Mouse (Mus musculus) T-cell, adult 2 months (primary cell): ENCODE measurements around the gene Rab4b.
A peak's percentile ranks its signal among the peaks of the same experiment; 100 is the strongest.

Experiments used
- DNase-seq: peaks from one replicate; pipeline ENCODE4 v3.0.0; 2022; ENCODE audit warnings: low spot score

Rab4b gene

DNA sequence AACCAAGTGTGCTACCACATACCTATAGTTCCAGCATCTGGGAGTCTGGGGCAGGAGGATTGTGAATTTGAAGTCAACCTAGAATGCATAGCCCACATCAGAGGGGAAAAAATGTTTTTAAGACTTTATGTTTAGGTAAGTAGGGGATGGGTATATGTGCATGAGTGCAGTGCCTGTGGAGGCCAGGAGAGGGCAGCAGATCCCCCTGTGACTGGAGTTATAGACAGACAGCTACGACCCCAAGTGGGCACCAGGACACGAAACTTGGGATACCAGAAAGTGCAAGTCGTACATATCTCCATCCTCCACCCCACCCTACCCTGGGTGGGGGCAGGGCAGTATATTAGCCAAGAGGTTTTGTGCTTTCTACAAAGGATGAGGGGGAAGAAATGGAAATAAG, 6.3 kb upstream of the Rab4b start:
- DNase-seq: peak; percentile 43

DNA sequence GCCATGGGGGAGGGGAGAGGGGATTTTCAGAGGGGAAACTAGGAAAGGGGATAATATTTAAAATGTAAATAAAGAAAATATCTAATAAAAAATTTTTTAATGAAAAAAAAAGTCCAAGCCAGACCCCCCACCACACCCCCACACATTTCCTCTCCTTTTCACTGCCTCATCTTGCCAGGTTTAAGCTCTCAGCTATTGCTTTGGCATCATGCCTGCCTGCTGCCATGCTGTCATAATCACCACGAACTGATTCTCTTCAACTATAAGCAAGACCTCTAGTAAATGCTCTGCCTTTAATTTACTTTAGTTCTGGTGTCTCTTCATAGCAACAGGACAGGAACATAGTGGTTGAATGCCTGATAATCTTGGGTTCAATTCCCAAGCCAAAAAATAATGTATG, 3.8 kb upstream of the Rab4b start:
- no peak for DNase-seq

DNA sequence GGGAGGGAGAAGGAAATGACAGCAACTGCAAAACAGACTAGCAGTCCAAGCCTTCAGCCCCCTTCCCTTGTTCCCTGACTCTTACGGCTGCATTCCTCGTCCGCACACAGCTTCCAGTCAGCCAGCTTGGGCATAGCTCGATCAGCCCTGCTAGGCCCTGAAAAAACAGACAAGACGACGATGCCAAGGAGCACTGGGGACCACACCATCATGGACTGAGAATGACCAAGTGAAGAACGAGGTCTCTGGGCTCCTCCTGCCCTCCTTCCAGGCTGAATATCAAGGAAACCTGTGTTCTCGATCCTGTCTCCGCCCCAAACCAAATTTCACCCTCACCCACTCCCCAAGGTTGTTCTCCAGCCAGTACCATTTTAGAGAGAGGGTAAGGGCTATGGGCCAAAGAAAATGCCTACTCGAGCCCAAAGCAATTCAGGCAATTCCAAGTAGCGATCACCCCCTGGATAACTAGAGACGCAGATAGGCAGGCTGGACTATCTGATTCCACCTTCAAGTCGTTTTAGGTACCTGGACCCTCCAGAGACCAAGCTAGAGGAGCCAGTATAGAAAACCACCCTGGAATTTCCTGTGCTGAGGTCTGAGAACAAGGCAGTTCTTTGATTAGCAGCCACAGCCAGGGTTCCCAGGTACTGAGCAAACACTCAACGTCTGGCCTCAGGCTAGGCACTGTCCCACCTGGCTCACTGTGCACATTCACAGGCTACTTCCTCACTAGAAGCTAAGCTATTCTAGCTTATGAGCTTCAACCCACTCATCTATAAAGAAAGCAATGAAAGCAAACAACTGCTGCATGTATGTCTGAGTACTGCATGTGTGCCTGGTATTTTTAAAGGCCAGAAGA, 2.4 kb upstream of the Rab4b start, which contains the start of the genes Gm21983 and Mia:
Gene Gm21983 (minus strand): TSS at position 250 of the 859 bp plus-strand sequence.
Gene Mia (minus strand): TSS at position 321 of the 859 bp plus-strand sequence.
- no peak for DNase-seq

- DNase-seq: no peak
These were observed 1.3 kb upstream of the Rab4b start for GRCm38 (mm10) chr7:27180036-27180435.

- no peak for DNase-seq
These were observed 672 bp upstream of the Rab4b start for GRCm38 (mm10) chr7:27179217-27179918.

GRCm38 (mm10) chr7:27177942-27178323, 763 bp downstream of the Rab4b start:
- peak; percentile 23 for DNase-seq

- DNase-seq: no peak
These were observed 3.8 kb downstream of the Rab4b start for GRCm38 (mm10) chr7:27174896-27175295.

- DNase-seq: no peak
These were observed 4.2 kb downstream of the Rab4b start for GRCm38 (mm10) chr7:27174496-27174895.

- DNase-seq: no peak
These were observed 7.7 kb downstream of the Rab4b start for GRCm38 (mm10) chr7:27170981-27171380.

- no peak for DNase-seq
These were observed 10.3 kb downstream of the Rab4b start for GRCm38 (mm10) chr7:27168371-27168770.

DNA sequence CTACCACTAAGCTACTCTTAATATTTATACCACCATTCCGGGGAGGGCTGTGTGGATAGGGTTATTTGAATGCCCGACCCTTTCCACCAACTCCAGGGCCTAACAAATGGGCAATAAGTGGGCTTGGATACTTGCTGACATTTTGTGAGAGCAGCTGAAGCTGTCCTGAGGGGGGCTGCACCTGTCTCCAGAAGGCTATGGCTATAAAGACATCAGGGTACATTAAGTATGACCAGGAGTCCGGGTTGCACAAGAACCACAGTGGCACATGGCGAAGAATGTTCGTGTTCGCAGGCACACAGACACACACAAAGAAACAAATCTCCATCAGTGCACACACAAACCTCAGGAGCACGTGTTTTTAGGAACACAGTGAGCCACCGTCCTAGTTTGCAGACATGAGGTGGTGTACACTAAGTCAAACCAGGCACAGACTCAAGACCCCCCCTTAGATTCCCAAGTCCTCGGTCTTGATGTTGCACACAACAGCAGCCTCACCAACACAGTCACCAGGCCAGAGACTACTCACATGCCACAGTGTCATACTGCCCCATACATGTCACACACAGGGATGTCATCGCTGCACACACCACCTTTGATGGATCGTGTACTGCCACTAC, 11.1 kb downstream of the Rab4b start:
- DNase-seq: no peak

- DNase-seq: peak; percentile 96
These were observed 11.9 kb downstream of the Rab4b start, which contains the start of gene Egln2 for GRCm38 (mm10) chr7:27166614-27167474. Gene Egln2 (minus strand): TSS chr7:27166802.

GRCm38 (mm10) chr7:27166229-27166613, 12.5 kb downstream of the Rab4b start:
- DNase-seq: peak; percentile 76

- no peak for DNase-seq
These were observed 13.0 kb downstream of the Rab4b start for GRCm38 (mm10) chr7:27165696-27166095.

- no peak for DNase-seq
These were observed 13.6 kb downstream of the Rab4b start for GRCm38 (mm10) chr7:27165007-27165655.

- no peak for DNase-seq
These were observed 14.4 kb downstream of the Rab4b start for GRCm38 (mm10) chr7:27164112-27164947.

DNA sequence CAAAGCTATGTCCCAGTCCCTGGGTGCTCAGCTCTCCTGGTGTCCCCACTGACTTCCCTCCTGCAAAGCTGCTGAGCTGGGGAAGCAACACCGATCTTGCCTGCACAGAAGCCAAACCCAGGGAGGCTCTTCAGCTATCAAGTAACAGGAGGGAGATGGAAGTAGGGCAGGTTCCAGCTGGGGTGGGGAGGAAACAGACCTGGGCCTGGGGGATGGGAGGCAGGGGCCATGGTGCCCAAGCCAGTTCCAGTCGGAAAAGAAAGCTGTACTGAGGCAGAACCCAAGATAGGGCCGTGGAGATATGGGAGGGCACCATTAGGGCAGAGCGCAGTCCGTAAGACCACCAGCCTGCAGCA, 15.3 kb downstream of the Rab4b start:
- no peak for DNase-seq

GRCm38 (mm10) chr7:27162780-27163449, 15.8 kb downstream of the Rab4b start:
- no peak for DNase-seq

GRCm38 (mm10) chr7:27161744-27162143, 17.0 kb downstream of the Rab4b start:
- no peak for DNase-seq

DNA sequence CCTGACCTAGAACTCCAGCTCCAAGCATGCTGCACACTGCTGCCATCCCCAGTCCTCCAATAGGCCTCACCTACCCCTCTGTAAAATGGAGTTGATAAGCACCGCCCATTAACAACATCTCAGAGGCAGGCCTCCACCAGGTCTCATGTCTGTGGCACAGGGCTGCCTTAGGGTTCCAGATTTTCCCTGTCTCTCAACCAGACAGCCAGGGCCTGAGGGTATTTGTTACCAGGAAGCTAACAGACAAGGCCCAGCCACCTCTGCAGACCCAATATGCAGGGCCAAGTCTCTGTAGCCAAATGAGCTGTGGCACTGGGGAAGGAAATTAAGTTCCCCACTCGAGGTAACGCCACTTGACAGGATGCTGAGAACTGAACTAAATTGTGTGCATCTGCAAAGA, 17.8 kb downstream of the Rab4b start:
- no peak for DNase-seq
